Mouse (Mus musculus): ENCODE measurements at regions not wholly inside any gene's neighbourhood (a gene's known extent, or its start where the extent isn't known, plus 50 kb on each side); places are given as distances from the start of the nearest gene placed in this dataset.

GRCm38 (mm10) chrX:139392777-139393176, 59.3 kb downstream of the Trap1a start:
- no peak for DNase-seq

GRCm38 (mm10) chrX:139416701-139417100, 63.5 kb upstream of the D330045A20Rik start:
- peak; percentile 81 for DNase-seq

GRCm38 (mm10) chrX:139419867-139420266, 60.3 kb upstream of the D330045A20Rik start:
- no peak for DNase-seq

DNA sequence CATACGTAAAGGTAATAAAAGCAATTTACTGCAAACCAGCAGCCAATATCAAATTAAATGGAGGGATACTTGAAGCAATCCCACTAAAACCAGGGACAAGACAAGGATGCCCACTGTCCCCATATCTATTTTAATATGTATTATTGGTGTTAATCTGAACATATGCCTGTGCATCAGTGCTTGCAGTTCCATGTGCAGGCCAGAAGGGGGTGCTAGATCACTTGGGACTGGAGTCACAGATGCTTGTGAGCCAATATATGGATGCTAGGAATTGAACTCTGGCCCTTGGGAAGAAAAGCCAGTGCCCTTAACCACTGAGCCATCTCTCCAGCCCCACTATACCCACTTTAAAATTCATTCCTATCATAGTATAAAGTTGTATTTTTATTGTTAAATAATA, 55.9 kb upstream of the D330045A20Rik start:
- no peak for DNase-seq

Measured in kidney, postnatal 4 days (tissue).